Mouse (Mus musculus) stomach, embryonic 16.5 days (tissue): ENCODE measurements around the gene Tkt. TPM values are rescaled to one million over a fixed set of nuclear protein-coding genes. Genes with fewer than 3 reads are reported as not detected.

Source experiments
- ATAC-seq: fragments of 200-750 bp; cut with Nextera tagmentation; 2 replicates; pipeline ENCODE4 v1.8.0; 2017; ENCODE audit warnings: moderate number of reproducible peaks, moderate TSS enrichment; ENCODE audit not compliant: insufficient read depth, low FRiP score
- H3K27ac ChIP-seq: fragments of 300-500 bp; sonication (generic); 2 replicates; pipeline ENCODE4 v1.5.1; 2014; ENCODE audit warnings: low read length
- H3K27me3 ChIP-seq: fragments of 300-500 bp; sonication (generic); 2 replicates; pipeline ENCODE4 v1.6.1; 2014; ENCODE audit warnings: low read length, control low read depth, mixed read lengths; ENCODE audit not compliant: control insufficient read depth, insufficient read depth
- H3K36me3 ChIP-seq: fragments of 300-500 bp; sonication (generic); 2 replicates; pipeline ENCODE4 v1.6.1; 2014; ENCODE audit warnings: low read length; ENCODE audit not compliant: control insufficient read depth, insufficient read depth
- H3K4me1 ChIP-seq: fragments of 300-500 bp; sonication (generic); 2 replicates; pipeline ENCODE4 v1.6.1; 2014; ENCODE audit warnings: low read length, control low read depth, mixed read lengths; ENCODE audit not compliant: control insufficient read depth, insufficient read depth
- H3K4me2 ChIP-seq: fragments of 300-500 bp; sonication (generic); 2 replicates; pipeline ENCODE4 v1.6.1; 2014; ENCODE audit warnings: low read depth, low read length, mixed read lengths
- H3K4me3 ChIP-seq: fragments of 300-500 bp; sonication (generic); replicated peaks from 2 replicates; pipeline ENCODE4 v1.5.1; 2014; ENCODE audit warnings: mild to moderate bottlenecking, low read length
- H3K9ac ChIP-seq: fragments of 300-500 bp; sonication (generic); 2 replicates; pipeline ENCODE4 v1.6.1; 2014; ENCODE audit warnings: low read length
- H3K9me3 ChIP-seq: fragments of 300-500 bp; sonication (generic); replicated peaks from 2 replicates; pipeline ENCODE4 v1.6.1; 2016; ENCODE audit warnings: low read length, control low read depth; ENCODE audit not compliant: control insufficient read depth
- WGBS: fragments of 180-500 bp; shearing (Covaris S2); extraction: QIAGEN DNeasy Blood & Tissue Kit; methylation state at CpG from one replicate; pipeline ENCODE4 v1.1.7; 2014; 5-methylcytosine and 5-hydroxymethylcytosine counted together
- microRNA-seq: library from miRNA; unstranded; fragments of <30 nt; microRNA quantifications from one replicate; pipeline ENCODE4, GENCODE M21; 2016
- polyA plus RNA-seq: library from polyadenylated mRNA; unstranded; fragments of >200 nt; fragmentation: Nextera tagmentation; extraction: Ambion mirVana; gene quantifications from 2 replicates; pipeline ENCODE4 v1.2.1, GENCODE M21; 2015

The Tkt gene
- polyA plus RNA-seq, 1 experiment from 2014 or later, result 292 TPM

- Histone ChIP-seq H3K36me3 (0 out of 2 replicates have a peak, but pooled peaks cover 2% of the 10 kb centered on the region), H3K9me3 (no peaks in the 10 kb centered on the region), H3K4me3 (no peak overlapping the region), H3K27me3 (no peaks in the 10 kb centered on the region), H3K27ac (no peak overlapping the region), H3K9ac (no peak overlapping the region), H3K4me1 (peaks cover 7% of the 10 kb centered on the region; the same call in 1 of the 2 replicates), H3K4me2 (no peak overlapping the region)
- ATAC-seq, result no peak
- 57% methylated on average over 2 of the region's 2 CpGs for WGBS
These were observed 68.6 kb downstream of the Tkt start for GRCm38 (mm10) chr14:30616751-30617150.

DNA sequence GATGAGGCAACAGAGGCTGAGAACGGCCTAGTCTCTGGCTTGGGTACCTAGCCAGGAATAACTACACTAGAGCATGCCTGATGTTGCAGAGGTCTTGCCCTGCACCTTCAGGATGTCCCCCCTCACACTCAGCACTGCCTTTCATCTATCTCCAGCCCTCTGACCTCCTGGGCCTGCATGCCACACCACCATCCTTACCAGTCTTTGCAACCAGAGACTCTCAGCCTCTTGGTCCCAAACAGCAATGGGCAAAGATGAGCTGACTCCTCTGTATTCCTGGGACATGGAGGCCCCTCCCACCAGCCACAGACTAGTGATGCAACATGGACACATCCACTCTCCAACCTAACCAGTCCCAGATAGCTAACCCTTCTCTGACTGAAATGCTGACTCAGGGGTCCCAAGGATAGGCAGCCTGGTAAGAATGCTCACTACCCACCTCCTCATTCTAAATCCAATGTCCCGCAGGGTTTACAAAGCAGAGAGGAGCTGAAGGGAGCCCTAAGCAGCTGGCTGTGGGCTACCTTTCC lies 70.7 kb downstream of the Tkt start:
- Histone ChIP-seq H3K4me2 (no peak overlapping the region), H3K4me1 (peaks cover 15% of the 10 kb centered on the region; the same call in 1 of the 2 replicates), H3K4me3 (no peak overlapping the region), H3K9me3 (no peaks in the 10 kb centered on the region), H3K27ac (no peak overlapping the region), H3K9ac (no peak overlapping the region), H3K36me3 (0 out of 2 replicates have a peak, but pooled peaks cover 2% of the 10 kb centered on the region), H3K27me3 (no peaks in the 10 kb centered on the region)
- 86% methylated on average over 2 of the region's 2 CpGs for WGBS
- ATAC-seq, result no peak

DNA sequence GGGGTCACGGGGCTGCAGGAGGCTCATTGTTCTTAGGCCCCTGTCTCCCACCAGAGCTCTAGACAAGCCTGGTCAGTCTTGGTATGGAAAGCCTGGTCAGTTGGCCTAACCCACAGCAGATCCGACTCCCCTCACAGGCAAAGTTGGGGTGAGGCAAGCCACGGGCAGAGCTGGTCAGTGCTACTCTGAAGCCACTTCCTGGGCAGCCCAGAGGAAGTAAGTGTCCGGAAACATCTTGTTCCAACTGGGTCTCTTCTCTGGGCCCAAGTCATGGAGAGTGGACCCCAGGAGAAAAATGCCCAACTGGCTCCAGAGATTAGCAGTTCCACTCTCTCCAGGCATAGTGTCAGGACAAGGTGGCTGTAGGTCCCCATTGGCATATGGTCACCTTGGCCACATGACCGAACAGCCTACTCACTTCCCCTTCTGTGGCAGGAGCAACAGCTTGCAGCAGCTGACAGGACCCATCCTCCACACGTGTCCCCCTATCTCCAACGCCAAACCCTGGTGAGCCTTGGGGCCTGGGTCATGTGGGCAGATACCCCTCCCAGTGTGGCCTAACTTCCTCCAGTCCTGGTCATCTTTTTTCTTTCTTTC lies 71.9 kb downstream of the Tkt start:
- Histone ChIP-seq H3K27ac (no peak overlapping the region), H3K36me3 (0 out of 2 replicates have a peak, but pooled peaks cover 2% of the 10 kb centered on the region), H3K4me2 (no peak overlapping the region), H3K9ac (no peak overlapping the region), H3K9me3 (no peaks in the 10 kb centered on the region), H3K4me1 (peaks cover 25% of the 10 kb centered on the region; the same call in 1 of the 2 replicates), H3K27me3 (no peaks in the 10 kb centered on the region), H3K4me3 (no peak overlapping the region)
- ATAC-seq, result no peak
- WGBS, result 78% methylated on average over 7 of the region's 7 CpGs

GRCm38 (mm10) chr14:30622130-30622529 lies 74.0 kb downstream of the Tkt start:
- Histone ChIP-seq H3K4me3 (no peak overlapping the region), H3K27ac (no peak overlapping the region), H3K9me3 (no peaks in the 10 kb centered on the region), H3K9ac (peak overlapping the region; percentile 9; the same call in 1 of the 2 replicates), H3K36me3 (0 out of 2 replicates have a peak, but pooled peaks cover 2% of the 10 kb centered on the region), H3K4me1 (peaks cover 31% of the 10 kb centered on the region), H3K27me3 (no peaks in the 10 kb centered on the region), H3K4me2 (no peak overlapping the region)
- 76% methylated on average over 7 of the region's 7 CpGs for WGBS
- ATAC-seq, result no peak

DNA sequence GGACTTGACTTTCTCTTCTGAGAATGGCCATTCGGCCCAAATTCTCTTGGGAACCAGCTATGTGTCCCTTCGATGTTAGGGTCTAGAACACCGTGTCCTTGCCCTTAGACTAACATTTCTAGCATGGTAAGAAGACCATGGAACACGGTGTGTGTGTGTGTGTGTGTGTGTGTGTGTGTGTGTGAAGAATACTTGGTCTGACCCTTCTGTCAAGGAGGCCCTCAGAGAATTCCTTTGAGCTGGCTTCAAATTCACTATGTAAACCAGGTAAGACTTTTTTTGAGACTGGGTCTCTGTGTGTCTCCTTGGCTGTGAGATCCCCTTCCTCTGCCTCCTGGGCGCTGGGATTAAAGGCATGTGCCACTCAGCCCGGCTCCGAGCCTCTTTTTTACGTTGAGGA lies 74.4 kb downstream of the Tkt start:
- WGBS, result 89% methylated on average over 8 of the region's 8 CpGs

More for the DNA sequence above, 74.4 kb downstream of the Tkt start:
- Histone ChIP-seq H3K9me3 (no peaks in the 10 kb centered on the region), H3K36me3 (0 out of 2 replicates have a peak, but pooled peaks cover 2% of the 10 kb centered on the region), H3K27me3 (no peaks in the 10 kb centered on the region), H3K4me2 (no peak overlapping the region), H3K9ac (peak overlapping the region; percentile 9; the same call in 1 of the 2 replicates), H3K4me3 (no peak overlapping the region), H3K27ac (no peak overlapping the region), H3K4me1 (peaks cover 31% of the 10 kb centered on the region)
- no peak for ATAC-seq

Small RNAs within 50 kb of the gene (microRNA-seq; reads per million reads assigned to microRNA genes)
- gene Mir3076, result 5.3 reads per million, percentile 26 among the genes with 10 or more reads in this experiment

Other genes starting within 250 kb of the Tkt start
- gene Dcp1a, start 68.8 kb upstream of the Tkt start, polyA plus RNA-seq, result 24.2 and 24.5 TPM in 2 replicates
- 4.2 and 4.9 TPM in 2 replicates for gene Cacna1d, start 56.9 kb upstream of the Tkt start, polyA plus RNA-seq
- 54.8 and 56.5 TPM in 2 replicates for gene Prkcd, start 77.9 kb downstream of the Tkt start, polyA plus RNA-seq
- gene Rft1, start 106.0 kb downstream of the Tkt start, polyA plus RNA-seq, result 15.6 and 17.7 TPM in 2 replicates
- gene Sfmbt1, start 166.5 kb downstream of the Tkt start, polyA plus RNA-seq, result 9.6 and 10.2 TPM in 2 replicates